Mouse (Mus musculus) monocyte, adult 2 months (primary cell): ENCODE data around the gene Lhfpl3.

Experiments
- DNase-seq, 2 experiments: peaks; one replicate each; pipeline ENCODE4 v3.0.0; 2022; ENCODE audit warnings: low spot score in 2 of 2, low read depth in 1 of 2

Gene Lhfpl3

DNA sequence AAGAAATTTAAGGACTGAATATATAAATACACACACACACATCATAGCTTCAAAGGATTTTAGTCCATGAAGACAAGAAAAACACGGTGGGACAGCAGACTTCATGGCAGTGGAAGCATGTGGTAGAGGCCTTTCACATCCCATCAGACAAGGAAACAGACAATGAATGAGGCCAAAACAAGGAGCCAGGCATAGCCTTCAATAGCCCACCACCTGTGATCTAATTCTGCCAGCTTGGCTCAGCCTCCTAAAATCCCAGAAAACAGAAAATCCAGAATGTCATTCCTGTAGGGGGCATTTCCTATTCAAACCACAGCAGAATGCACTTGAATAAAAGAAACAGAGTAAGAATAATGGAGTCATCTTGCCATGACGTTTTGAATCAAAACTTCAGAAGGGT lies 381.0 kb downstream of the Lhfpl3 start:
- no peak for DNase-seq

DNA sequence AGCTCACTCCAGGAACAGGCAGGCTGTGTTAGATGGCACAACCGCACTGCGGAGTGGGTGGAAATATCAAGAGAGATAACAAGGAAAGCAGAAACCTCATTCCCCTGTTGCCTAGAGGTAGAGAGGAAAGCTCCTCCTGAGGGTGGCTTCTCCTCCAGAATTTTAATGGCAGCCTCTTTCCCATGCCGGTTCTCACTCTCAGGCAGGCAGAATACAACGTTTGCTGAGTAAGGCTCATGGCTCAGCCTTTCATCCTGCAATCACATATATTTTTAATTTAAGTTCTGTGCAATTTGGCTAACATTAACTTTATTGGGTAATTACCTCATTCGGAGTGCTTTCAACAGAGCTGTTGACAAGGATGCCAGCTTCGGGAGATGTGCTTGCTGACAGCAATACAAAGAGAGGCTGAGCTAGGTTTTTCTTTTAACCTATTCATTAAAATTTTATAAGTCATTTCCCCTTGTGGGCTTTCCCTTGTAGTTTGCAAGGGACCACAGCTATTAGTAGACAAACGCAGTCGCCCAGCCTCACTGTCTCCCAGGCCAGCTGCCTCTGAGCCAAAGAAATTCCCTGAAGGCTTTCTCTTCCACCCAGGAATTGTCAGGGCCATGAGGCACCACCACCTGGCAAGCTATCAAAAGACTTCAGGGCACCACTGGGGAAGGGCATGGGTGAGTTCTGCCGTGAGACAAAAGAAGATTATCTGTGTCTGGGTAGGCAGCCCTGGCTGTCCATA lies 394.5 kb downstream of the Lhfpl3 start:
- DNase-seq, result no peak

DNA sequence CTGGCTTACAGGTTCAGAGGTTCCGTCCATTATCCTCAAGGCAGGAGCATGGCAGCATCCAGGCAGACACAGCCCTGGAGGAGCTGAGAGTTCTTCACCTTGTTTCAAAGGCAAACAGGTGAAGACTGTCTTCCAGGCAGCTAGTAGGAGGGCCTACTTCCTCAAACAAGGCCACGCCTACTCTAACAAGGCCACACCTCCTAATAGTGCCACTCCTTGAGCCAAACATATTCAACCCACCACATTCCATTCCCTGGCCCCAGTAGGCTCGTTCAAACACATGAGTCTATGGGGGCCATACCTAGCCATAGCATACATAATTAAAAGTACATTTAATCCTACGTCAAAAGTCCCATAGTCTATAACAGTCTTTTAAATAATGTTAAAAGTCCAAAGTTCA lies 407.4 kb downstream of the Lhfpl3 start:
- DNase-seq, result no peak

GRCm38 (mm10) chr5:23154439-23154838 lies 408.6 kb downstream of the Lhfpl3 start:
- no peak for DNase-seq

- no peak for DNase-seq
Measured at GRCm38 (mm10) chr5:23165947-23166350, 420.1 kb downstream of the Lhfpl3 start.

GRCm38 (mm10) chr5:23166658-23167057 lies 420.8 kb downstream of the Lhfpl3 start:
- no peak for DNase-seq

DNA sequence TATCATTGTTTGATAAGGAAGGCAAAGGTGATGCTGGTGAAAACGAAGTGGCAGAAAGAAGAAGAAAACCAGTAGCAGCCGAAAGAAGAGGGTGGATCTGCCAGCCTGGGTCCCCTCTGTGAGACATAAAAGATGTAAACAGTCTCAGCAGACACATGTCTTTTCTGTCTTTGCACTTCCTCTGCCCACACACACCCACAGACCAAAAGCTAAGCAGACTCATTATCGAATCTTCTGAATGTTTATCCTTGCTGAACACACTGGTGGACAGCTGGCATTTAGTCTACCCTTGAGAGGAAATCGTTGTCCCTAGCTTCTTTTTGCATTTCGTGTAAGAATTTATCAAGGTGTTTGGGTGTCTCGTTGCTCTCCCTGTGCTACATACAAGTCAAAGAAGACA lies 443.8 kb downstream of the Lhfpl3 start:
- no peak for DNase-seq

DNA sequence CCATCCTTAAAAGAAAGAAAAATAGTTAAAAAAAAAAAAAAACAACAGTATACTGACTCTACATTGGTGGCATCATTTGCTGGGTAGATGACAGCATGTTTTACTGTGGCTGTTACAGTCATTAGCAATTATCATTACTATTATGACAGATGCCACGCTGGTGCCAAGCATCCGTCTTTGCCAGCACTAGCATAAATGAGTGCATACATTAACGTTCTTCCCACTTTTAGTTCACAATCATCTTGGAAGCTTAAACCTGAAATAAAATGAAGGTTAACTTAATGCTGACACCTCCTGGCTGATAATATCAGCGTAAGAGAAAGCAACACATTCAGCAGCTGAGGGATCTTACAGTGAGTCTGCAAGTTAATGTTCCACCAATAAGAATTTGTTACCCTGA lies 451.0 kb downstream of the Lhfpl3 start:
- no peak for DNase-seq

- no peak for DNase-seq
Measured at GRCm38 (mm10) chr5:23213086-23213485, 467.2 kb downstream of the Lhfpl3 start.

GRCm38 (mm10) chr5:23214646-23215045 lies 468.8 kb downstream of the Lhfpl3 start:
- no peak for DNase-seq

- no peak for DNase-seq
Measured at GRCm38 (mm10) chr5:23219655-23220054, 473.8 kb downstream of the Lhfpl3 start.

- DNase-seq, result no peak
Measured at GRCm38 (mm10) chr5:23224759-23225536, 479.1 kb downstream of the Lhfpl3 start.

DNA sequence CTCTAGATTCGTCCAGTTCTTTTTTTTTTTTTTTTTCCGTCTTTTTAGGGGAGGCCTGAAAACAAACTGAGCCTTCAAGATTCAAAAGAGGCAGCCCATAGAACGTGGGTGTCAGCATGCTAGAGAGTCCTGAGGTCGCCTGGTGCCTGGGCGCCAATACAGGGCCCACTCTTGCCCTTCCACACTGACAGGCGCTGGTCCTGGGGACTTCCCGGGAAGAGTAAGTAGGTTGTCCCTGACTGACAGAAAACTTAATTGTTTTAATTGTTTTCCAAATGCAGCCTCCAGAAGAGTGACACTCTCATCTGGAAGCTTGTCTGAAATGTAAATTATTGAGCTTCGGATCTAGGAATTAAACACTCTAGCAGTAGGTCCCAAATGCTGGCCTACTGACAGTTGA lies 479.8 kb downstream of the Lhfpl3 start:
- DNase-seq, result no peak

DNA sequence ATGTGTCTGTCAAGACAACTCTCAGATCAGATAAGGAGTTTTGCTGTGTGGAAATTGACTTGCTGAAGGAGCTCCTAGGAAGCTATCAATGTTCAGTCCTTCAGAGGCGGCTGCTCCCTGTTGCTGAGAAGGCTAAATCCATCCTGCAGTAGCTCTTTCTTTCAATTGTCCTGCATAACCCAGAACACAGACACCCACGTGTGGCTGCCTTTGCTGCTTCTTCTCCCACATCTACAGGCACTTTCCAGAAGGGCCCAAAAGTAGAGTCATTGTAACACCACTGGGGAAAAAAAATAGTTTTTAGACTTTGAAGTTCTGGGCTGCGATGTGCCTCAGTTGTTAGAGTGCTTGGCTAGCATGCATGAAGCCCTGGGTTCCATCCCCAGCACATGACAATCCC lies 480.9 kb downstream of the Lhfpl3 start:
- no peak for DNase-seq

DNA sequence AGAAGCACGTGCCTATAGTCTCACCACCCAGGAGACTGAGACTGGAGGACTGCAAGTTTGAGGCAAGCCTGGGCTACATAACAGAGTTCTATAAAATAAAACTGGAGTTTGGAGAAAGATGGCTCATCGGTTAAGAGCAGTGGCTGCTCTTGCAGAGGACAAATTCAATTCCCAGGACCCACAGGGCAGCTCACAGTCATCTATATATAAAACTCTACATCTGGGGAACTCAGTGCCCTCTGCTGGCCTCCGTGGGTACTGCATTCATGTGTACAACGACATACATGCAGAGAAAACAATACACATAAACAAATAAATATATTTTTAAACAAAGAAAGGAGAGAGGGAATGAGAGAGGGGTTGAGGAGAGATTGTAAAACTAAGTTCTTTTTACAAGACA lies 501.1 kb downstream of the Lhfpl3 start:
- DNase-seq, result peak in 1 of 2 experiments; percentile 10

DNA sequence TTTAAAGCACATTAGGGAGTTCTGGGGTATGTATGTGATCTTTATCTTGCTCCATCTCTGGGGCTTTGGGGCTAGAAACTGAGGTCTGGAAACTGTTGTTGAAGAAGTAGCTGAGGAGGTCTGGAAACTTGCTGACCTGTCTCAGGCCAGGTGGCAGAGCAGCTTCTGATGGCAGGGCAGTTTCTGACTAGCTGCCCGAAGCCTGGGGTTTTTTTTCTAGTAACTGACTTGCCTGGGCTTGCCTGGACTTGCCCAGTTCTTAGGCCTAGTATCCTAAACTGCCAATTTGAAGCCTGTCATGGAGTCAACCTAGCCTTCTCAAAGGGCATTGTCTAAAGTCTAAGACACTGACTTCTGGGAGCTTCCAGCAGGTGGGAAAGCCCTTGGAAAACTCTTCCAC lies 501.9 kb downstream of the Lhfpl3 start:
- no peak for DNase-seq

DNA sequence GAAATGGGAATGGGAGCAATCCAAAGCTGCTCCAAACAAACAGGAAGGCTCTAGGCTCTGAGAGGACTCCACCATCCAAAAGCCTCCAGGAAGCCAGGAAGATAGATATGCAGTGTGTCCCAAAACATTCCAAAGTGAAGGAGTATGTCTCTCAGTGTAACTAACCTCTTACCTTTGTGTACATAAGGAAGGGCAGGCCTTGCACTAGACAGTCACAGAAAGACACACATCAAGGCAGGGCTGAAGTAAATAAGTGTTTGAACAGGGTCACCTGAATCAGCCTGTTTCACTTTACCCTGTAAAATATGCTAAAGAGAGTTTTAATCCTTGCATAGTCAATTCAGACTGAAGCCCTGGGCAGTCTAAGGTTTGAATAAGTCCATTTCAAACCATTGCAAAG lies 502.4 kb downstream of the Lhfpl3 start:
- DNase-seq, result no peak

GRCm38 (mm10) chr5:23249896-23250875 lies 504.3 kb downstream of the Lhfpl3 start:
- no peak for DNase-seq

- no peak for DNase-seq
Measured at GRCm38 (mm10) chr5:23251462-23252224, 505.8 kb downstream of the Lhfpl3 start.

GRCm38 (mm10) chr5:23255816-23256418 lies 510.1 kb downstream of the Lhfpl3 start:
- no peak for DNase-seq
